29 mouse cellular contexts compared by ENCODE assay signal in the genomic region with DNA sequence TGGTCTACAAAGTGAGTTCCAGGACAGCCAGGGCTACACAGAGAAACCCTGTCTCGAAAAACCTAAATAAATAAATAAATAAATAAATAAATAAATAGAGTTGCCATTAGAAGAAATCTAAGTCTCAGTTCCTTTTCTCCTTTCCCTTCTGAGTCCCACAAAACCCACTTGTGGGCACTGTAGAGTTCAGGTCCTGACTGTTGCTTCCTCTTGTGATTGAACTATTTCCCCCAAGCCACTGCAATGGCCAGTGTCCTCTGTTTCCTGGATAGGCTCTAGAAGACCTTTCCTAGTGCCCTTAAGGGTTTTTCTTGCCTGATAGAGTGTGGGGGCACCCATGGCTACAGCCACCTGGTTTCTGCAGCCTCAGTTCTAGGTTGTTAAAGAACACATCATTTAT. TPM values are rescaled to one million over a fixed set of nuclear protein-coding genes. Genes with fewer than 3 reads are reported as not detected.
A peak's percentile ranks its signal among the peaks of the same experiment; 100 is the strongest.
DNase-seq lines count a peak whose midpoint lies in the region; ATAC-seq lines count a peak whose summit lies in the region.
"Had no signal": no experiment of that assay in that cellular context is flagged by ENCODE, and none has a peak within 500 bp of the region (broad histone marks: within the 10 kb centered on the region; RNA-seq: fewer than 3 reads in every experiment).

No protein-coding gene starts in this region.

- peak; percentile 25 for DNase-seq in forebrain, embryonic 11.5 days (ENCODE audit: low spot score)
- peak; percentile 28 for DNase-seq in lung, postnatal 36 days
- no peak for DNase-seq in lung, postnatal 25 days (ENCODE audit: low spot score)
- no peak for DNase-seq in ovary, adult 18-20 months (ENCODE audit: low spot score)
- DNase-seq: adrenal gland, adult 8-10 months; adrenal gland, postnatal 14 days; adrenal gland, postnatal 36 days; B cell, adult 2 months; cerebellum, adult 11-12 months; cerebellum, adult 2 months; cerebellum, adult 9-10 months; cerebellum, postnatal 10 days; cerebellum, postnatal 25 days; embryo, embryonic 11 days had no signal

- peaks cover 3% of the 10 kb centered on the region; the same call in 1 of the 2 replicates for H3K4me1 ChIP-seq in forebrain, embryonic 11.5 days (replicated peaks; ENCODE audit: control insufficient read depth, insufficient read depth, low read length)
- H3K4me1 ChIP-seq in forebrain, embryonic 12.5 days, result peaks cover 10% of the 10 kb centered on the region; the same call in 1 of the 2 replicates
- peaks cover 4% of the 10 kb centered on the region for H3K4me1 ChIP-seq in hindbrain, embryonic 16.5 days (ENCODE audit: control insufficient read depth, insufficient read depth, low read depth, low read length)
- H3K4me1 ChIP-seq: embryonic facial prominence, embryonic 15.5 days had no signal

- H3K27me3 ChIP-seq in forebrain, embryonic 11.5 days (ENCODE audit: control insufficient read depth, insufficient read depth, low read length), result peaks cover 8% of the 10 kb centered on the region; the same call in 1 of the 2 replicates
- peaks cover 31% of the 10 kb centered on the region for H3K27me3 ChIP-seq in forebrain, embryonic 12.5 days
- no peaks in the 10 kb centered on the region for H3K27me3 ChIP-seq in hindbrain, embryonic 16.5 days (replicated peaks; ENCODE audit: control insufficient read depth, insufficient read depth, low read length)
- H3K27me3 ChIP-seq: Patski had no signal

- 71% methylated on average over 1 of the region's 1 CpGs for WGBS in forebrain, embryonic 11.5 days
- WGBS in forebrain, embryonic 12.5 days, result 83% methylated on average over 1 of the region's 1 CpGs
- WGBS in hindbrain, embryonic 16.5 days, result 91% methylated on average over 1 of the region's 1 CpGs

- no peak for ATAC-seq in forebrain, embryonic 11.5 days (replicated peaks; ENCODE audit: low FRiP score)
- ATAC-seq in forebrain, embryonic 12.5 days (ENCODE audit: low FRiP score), result no peak
- peak; percentile 78 for ATAC-seq in megakaryocyte, adult 5-6 weeks (ENCODE audit: poor library complexity, severe bottlenecking)
- 0 out of 2 replicates have a peak, but pooled peaks have one; percentile 32 for ATAC-seq in monocyte, adult 5-6 weeks (replicated peaks; ENCODE audit: insufficient number of reproducible peaks, low FRiP score, low TSS enrichment, poor library complexity, severe bottlenecking)
- no peak for ATAC-seq in hindbrain, embryonic 16.5 days
- ATAC-seq: activated CD4-positive, CD25-positive, alpha-beta regulatory T cell, adult 4 months; CD4-positive, CD25-positive, alpha-beta regulatory T cell, adult 4 months; forebrain, embryonic 14.5 days; forebrain, embryonic 16.5 days; Patski had no signal

- no peaks in the 10 kb centered on the region; the same call in 1 of the 2 replicates for H3K36me3 ChIP-seq in forebrain, embryonic 11.5 days (ENCODE audit: control insufficient read depth, insufficient read depth, low read length)
- peaks cover 55% of the 10 kb centered on the region for H3K36me3 ChIP-seq in forebrain, embryonic 12.5 days (replicated peaks)
- H3K36me3 ChIP-seq in hindbrain, embryonic 16.5 days (ENCODE audit: control insufficient read depth, insufficient read depth, low read length), result peaks cover 30% of the 10 kb centered on the region

- H3K4me2 ChIP-seq in forebrain, embryonic 11.5 days (ENCODE audit: low read depth, low read length, severe bottlenecking), result no peak overlapping the region
- no peak overlapping the region for H3K4me2 ChIP-seq in forebrain, embryonic 12.5 days
- H3K4me2 ChIP-seq in hindbrain, embryonic 16.5 days (ENCODE audit: low read length), result no peak overlapping the region
- H3K4me2 ChIP-seq: embryonic facial prominence, embryonic 13.5 days; embryonic facial prominence, embryonic 15.5 days had no signal

- H3K9ac ChIP-seq in forebrain, embryonic 11.5 days (ENCODE audit: low read length), result no peak overlapping the region
- no peak overlapping the region for H3K9ac ChIP-seq in forebrain, embryonic 12.5 days
- H3K9ac ChIP-seq in hindbrain, embryonic 16.5 days (ENCODE audit: low read depth, low read length), result no peak overlapping the region
- H3K9ac ChIP-seq: embryonic facial prominence, embryonic 13.5 days; embryonic facial prominence, embryonic 15.5 days had no signal

- no peak overlapping the region for H3K4me3 ChIP-seq in forebrain, embryonic 11.5 days (ENCODE audit: low read depth, low read length)
- H3K4me3 ChIP-seq in forebrain, embryonic 12.5 days (replicated peaks), result no peak overlapping the region
- no peak overlapping the region for H3K4me3 ChIP-seq in hindbrain, embryonic 16.5 days (ENCODE audit: low read length)
- H3K4me3 ChIP-seq: embryonic facial prominence, embryonic 13.5 days; embryonic facial prominence, embryonic 15.5 days; erythroblast, embryonic 14.5 days; forebrain, embryonic 10.5 days had no signal

- H3K9me3 ChIP-seq in forebrain, embryonic 11.5 days (ENCODE audit: control insufficient read depth, low read length), result no peaks in the 10 kb centered on the region
- H3K9me3 ChIP-seq in forebrain, embryonic 12.5 days, result no peaks in the 10 kb centered on the region
- H3K9me3 ChIP-seq in hindbrain, embryonic 16.5 days (ENCODE audit: control insufficient read depth, low read length), result no peaks in the 10 kb centered on the region
- H3K9me3 ChIP-seq: embryonic facial prominence, embryonic 13.5 days; forebrain, embryonic 10.5 days had no signal

- no peak overlapping the region for H3K27ac ChIP-seq in forebrain, embryonic 11.5 days (ENCODE audit: low read depth, low read length)
- H3K27ac ChIP-seq in forebrain, embryonic 12.5 days, result no peak overlapping the region
- no peak overlapping the region for H3K27ac ChIP-seq in hindbrain, embryonic 16.5 days (ENCODE audit: low read depth, low read length)
- H3K27ac ChIP-seq: embryonic facial prominence, embryonic 13.5 days; embryonic facial prominence, embryonic 15.5 days; forebrain, embryonic 10.5 days had no signal

RNA-seq across cellular contexts. Expression of gene Stmn3, which starts 9.4 kb away (rescaled TPM):
- polyA plus RNA-seq in forebrain, embryonic 11.5 days (2014; fragmentation: Nextera tagmentation; extraction: Ambion mirVana), result 212 and 228 TPM in 2 replicates
- polyA plus RNA-seq in forebrain, embryonic 12.5 days (2016; fragmentation: Nextera tagmentation; extraction: Ambion mirVana), result 360 and 385 TPM in 2 replicates
- not detected in 2 replicates for total RNA-seq in megakaryocyte, adult 5-6 weeks (2015)
- total RNA-seq in megakaryocyte, adult 5-6 weeks (2017), result not detected in 2 replicates
- not detected in 3 replicates for total RNA-seq in monocyte, adult 5-6 weeks (2017)
- 1,680 and 1,967 TPM in 2 replicates for polyA plus RNA-seq in hindbrain, embryonic 16.5 days (2015; fragmentation: Nextera tagmentation; extraction: Ambion mirVana)
- total RNA-seq: CH12.LX, G1E had no signal
- polyA plus RNA-seq: CD4-positive, CD25-positive, alpha-beta regulatory T cell, adult 4 months; erythroblast, embryonic 14.5 days; G1E; Patski had no signal

RNA-seq across cellular contexts. Expression of gene Rtel1, which starts 14.6 kb away (rescaled TPM):
- 66.5 and 68.3 TPM in 2 replicates for polyA plus RNA-seq in forebrain, embryonic 11.5 days (2014; fragmentation: Nextera tagmentation; extraction: Ambion mirVana)
- 59.1 and 67.3 TPM in 2 replicates for polyA plus RNA-seq in forebrain, embryonic 12.5 days (2016; fragmentation: Nextera tagmentation; extraction: Ambion mirVana)
- total RNA-seq in megakaryocyte, adult 5-6 weeks (2015), result 26.8 and 34.1 TPM in 2 replicates
- total RNA-seq in megakaryocyte, adult 5-6 weeks (2017), result 21.6 and 25.8 TPM in 2 replicates
- 34.6 to 46.3 TPM (median 37.2 TPM) in 3 replicates for total RNA-seq in monocyte, adult 5-6 weeks (2017)
- 33.7 and 38.2 TPM in 2 replicates for polyA plus RNA-seq in hindbrain, embryonic 16.5 days (2015; fragmentation: Nextera tagmentation; extraction: Ambion mirVana)

RNA-seq across cellular contexts. Expression of gene Gmeb2, which starts 17.1 kb away (rescaled TPM):
- polyA plus RNA-seq in forebrain, embryonic 11.5 days (2014; fragmentation: Nextera tagmentation; extraction: Ambion mirVana), result 21.7 and 22.9 TPM in 2 replicates
- 22.3 and 24.2 TPM in 2 replicates for polyA plus RNA-seq in forebrain, embryonic 12.5 days (2016; fragmentation: Nextera tagmentation; extraction: Ambion mirVana)
- total RNA-seq in megakaryocyte, adult 5-6 weeks (2015), result 12.5 and 16.6 TPM in 2 replicates
- 13.4 and 23.9 TPM in 2 replicates for total RNA-seq in megakaryocyte, adult 5-6 weeks (2017)
- 25.1 to 36.4 TPM (median 35.7 TPM) in 3 replicates for total RNA-seq in monocyte, adult 5-6 weeks (2017)
- polyA plus RNA-seq in hindbrain, embryonic 16.5 days (2015; fragmentation: Nextera tagmentation; extraction: Ambion mirVana), result 13.0 and 15.6 TPM in 2 replicates

RNA-seq across cellular contexts. Expression of gene Zgpat, which starts 59.8 kb away (rescaled TPM):
- 52.3 and 54.7 TPM in 2 replicates for polyA plus RNA-seq in forebrain, embryonic 11.5 days (2014; fragmentation: Nextera tagmentation; extraction: Ambion mirVana)
- 62.4 and 69.5 TPM in 2 replicates for polyA plus RNA-seq in forebrain, embryonic 12.5 days (2016; fragmentation: Nextera tagmentation; extraction: Ambion mirVana)
- total RNA-seq in megakaryocyte, adult 5-6 weeks (2015), result 4.9 and 7.9 TPM in 2 replicates
- total RNA-seq in megakaryocyte, adult 5-6 weeks (2017), result 28.0 and 29.5 TPM in 2 replicates
- total RNA-seq in monocyte, adult 5-6 weeks (2017), result 65.6 to 98.9 TPM (median 66.9 TPM) in 3 replicates
- 75.0 and 83.7 TPM in 2 replicates for polyA plus RNA-seq in hindbrain, embryonic 16.5 days (2015; fragmentation: Nextera tagmentation; extraction: Ambion mirVana)

Comparison
In these comparisons a context has a peak if more than half of its experiments do, and no peak if none do; other contexts are left out.
1. DNase-seq: peak in forebrain, embryonic 11.5 days (single experiment) and lung, postnatal 36 days (single experiment); none in lung, postnatal 25 days (single experiment) and ovary, adult 18-20 months (single experiment).
2. ATAC-seq: peak in megakaryocyte, adult 5-6 weeks (single experiment) and monocyte, adult 5-6 weeks (single experiment); none in forebrain, embryonic 11.5 days (single experiment), forebrain, embryonic 12.5 days (single experiment) and hindbrain, embryonic 16.5 days (single experiment).